Mouse (Mus musculus) liver, embryonic 14.5 days (tissue): ENCODE results near the gene Zfp593. TPM values are rescaled to one million over a fixed set of nuclear protein-coding genes. Genes with fewer than 3 reads are reported as not detected.

Source experiments
- ATAC-seq: fragments of 200-750 bp; cut with Nextera tagmentation; 2 replicates; pipeline ENCODE4 v1.8.0; 2017; ENCODE audit warnings: moderate number of reproducible peaks, mild to moderate bottlenecking, moderate library complexity; ENCODE audit not compliant: insufficient read depth
- DNase-seq, 3 experiments: peaks; one replicate each; pipeline ENCODE4 v3.0.0-alpha.2; 2012 to 2013; ENCODE audit warnings: low read depth in 3 of 3, low spot score in 3 of 3
- H3K27ac ChIP-seq: fragments of 300-500 bp; sonication (generic); 2 replicates; pipeline ENCODE4 v1.5.1; 2014; ENCODE audit warnings: moderate library complexity, mild to moderate bottlenecking, control low read depth, inconsistent platforms
- H3K27me3 ChIP-seq: fragments of 300-500 bp; sonication (generic); 2 replicates; pipeline ENCODE4 v1.6.1; 2014; ENCODE audit warnings: mild to moderate bottlenecking, low read length, moderate library complexity; ENCODE audit not compliant: control insufficient read depth, insufficient read depth
- H3K36me3 ChIP-seq: fragments of 300-500 bp; sonication (generic); replicated peaks from 2 replicates; pipeline ENCODE4 v1.6.1; 2014; ENCODE audit warnings: low read depth; ENCODE audit not compliant: control insufficient read depth, insufficient read depth
- H3K4me1 ChIP-seq, 2 experiments: fragments of 200-500 bp in 1 of 2; fragments of 300-500 bp in 1 of 2; sonication (generic) in 1 of 2; replicated peaks; 2 replicates each; pipeline ENCODE4 v1.6.1; 2012 to 2014; ENCODE audit warnings: antibody characterized with exemption in 1 of 2, inconsistent platforms in 1 of 2, low read length in 1 of 2; ENCODE audit not compliant: control insufficient read depth in 2 of 2, insufficient read depth in 2 of 2
- H3K4me2 ChIP-seq: fragments of 300-500 bp; sonication (generic); 2 replicates; pipeline ENCODE4 v1.6.1; 2014; ENCODE audit warnings: low read depth, mild to moderate bottlenecking, control low read depth, moderate library complexity
- H3K4me3 ChIP-seq, 2 experiments: fragments of 200-500 bp in 1 of 2; fragments of 300-500 bp in 1 of 2; sonication (generic) in 1 of 2; 2 replicates each; pipeline ENCODE4 v1.5.1; 2012 to 2014; ENCODE audit warnings: low read depth in 2 of 2, low read length in 2 of 2, mild to moderate bottlenecking in 2 of 2, control low read depth in 1 of 2, inconsistent platforms in 1 of 2, moderate library complexity in 1 of 2; ENCODE audit not compliant: insufficient read depth in 1 of 2
- H3K9ac ChIP-seq: fragments of 300-500 bp; sonication (generic); replicated peaks from 2 replicates; pipeline ENCODE4 v1.6.1; 2014; ENCODE audit warnings: mild to moderate bottlenecking, control low read depth, moderate library complexity
- H3K9me3 ChIP-seq: fragments of 300-500 bp; sonication (generic); 2 replicates; pipeline ENCODE4 v1.6.1; 2016; ENCODE audit warnings: low read length, mixed read lengths; ENCODE audit not compliant: control insufficient read depth
- CTCF ChIP-seq: IDR thresholded peaks from 2 replicates; pipeline ENCODE4 v1.5.1; 2016; ENCODE audit warnings: antibody characterized with exemption, low read depth, control low read depth
- EP300 ChIP-seq: IDR thresholded peaks from 2 replicates; pipeline ENCODE4 v1.6.1; 2016; ENCODE audit warnings: antibody characterized with exemption, low read depth
- WGBS: fragments of 180-500 bp; shearing (Covaris S2); extraction: QIAGEN DNeasy Blood & Tissue Kit; methylation state at CpG from one replicate; pipeline ENCODE4 v1.1.7; 2014; ENCODE audit not compliant: insufficient replicate concordance; 5-methylcytosine and 5-hydroxymethylcytosine counted together
- polyA plus RNA-seq, 2 experiments: library from polyadenylated mRNA; depleted of rRNA in 1 of 2; stranded (reverse) in 1 of 2; unstranded in 1 of 2; fragments of >200 nt; fragmentation: Nextera tagmentation in 1 of 2; extraction: Ambion mirVana in 1 of 2; gene quantifications; 2 replicates each; pipeline versions ENCODE4 v1.2.1 to v1.2.3; 2012 to 2014

The Zfp593 gene
- polyA plus RNA-seq, 2 experiments: 6.4 to 7.1 TPM

GRCm38 (mm10) chr4:134243516-134244250 is 1.7 kb downstream of the Zfp593 start, which contains the start of gene E130218I03Rik:
Gene E130218I03Rik (plus strand): TSS chr4:134243662.
- DNase-seq: no peak
- H3K4me1 ChIP-seq: peaks cover 2 to 6% of the 10 kb centered on the region in 2 experiments; a peak in 3 of 4 replicates
- peak within 1 kb of the TSS; percentile 73 to 84; a peak in 3 of 4 replicates for H3K4me3 ChIP-seq
- H3K4me2 ChIP-seq: peak within 1 kb of the TSS; percentile 93
- H3K27ac ChIP-seq: no peak within 1 kb of the TSS
- H3K36me3 ChIP-seq: no peaks in the 10 kb centered on the region
- TF ChIP-seq EP300: no peak
- no peak for TF ChIP-seq CTCF
- H3K9me3 ChIP-seq: no peaks in the 10 kb centered on the region
- H3K27me3 ChIP-seq: peaks cover 13% of the 10 kb centered on the region
- no peak within 1 kb of the TSS for H3K9ac ChIP-seq
- WGBS: 82% methylated on average over 17 of the region's 17 CpGs
- ATAC-seq: no peak

DNA sequence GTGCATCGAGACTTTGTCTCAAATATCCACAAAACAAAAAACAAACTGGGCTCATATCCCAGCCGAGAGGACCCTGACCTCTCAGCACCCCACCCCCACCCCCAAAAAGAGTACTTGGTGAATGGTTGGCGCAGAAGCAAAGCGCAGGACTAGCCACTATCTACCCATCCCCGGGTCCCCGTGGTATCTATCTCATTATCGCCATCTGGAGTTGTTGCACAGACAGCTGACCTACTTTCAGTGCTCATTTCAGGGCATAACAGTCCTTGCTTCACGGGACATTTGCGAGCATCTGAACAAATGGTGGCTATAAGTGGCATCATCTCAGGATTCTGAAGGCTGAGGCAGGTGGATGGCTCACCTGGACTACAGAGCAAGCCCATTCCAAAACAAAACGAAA is 6.7 kb downstream of the Zfp593 start:
- H3K4me2 ChIP-seq: peak overlapping the region; percentile 17; the same call in 1 of the 2 replicates
- H3K27ac ChIP-seq: no peak overlapping the region
- no peaks in the 10 kb centered on the region for H3K36me3 ChIP-seq
- no peak for DNase-seq
- no peak overlapping the region for H3K4me3 ChIP-seq
- TF ChIP-seq CTCF (no peak), EP300 (no peak)
- H3K9ac ChIP-seq: no peak overlapping the region
- H3K9me3 ChIP-seq: no peaks in the 10 kb centered on the region
- H3K27me3 ChIP-seq: peaks cover 2% of the 10 kb centered on the region; the same call in 1 of the 2 replicates
- 12% methylated on average over 10 of the region's 10 CpGs for WGBS
- peaks cover 0 to 3% of the 10 kb centered on the region in 2 experiments; a peak in 2 of 4 replicates for H3K4me1 ChIP-seq
- no peak for ATAC-seq

DNA sequence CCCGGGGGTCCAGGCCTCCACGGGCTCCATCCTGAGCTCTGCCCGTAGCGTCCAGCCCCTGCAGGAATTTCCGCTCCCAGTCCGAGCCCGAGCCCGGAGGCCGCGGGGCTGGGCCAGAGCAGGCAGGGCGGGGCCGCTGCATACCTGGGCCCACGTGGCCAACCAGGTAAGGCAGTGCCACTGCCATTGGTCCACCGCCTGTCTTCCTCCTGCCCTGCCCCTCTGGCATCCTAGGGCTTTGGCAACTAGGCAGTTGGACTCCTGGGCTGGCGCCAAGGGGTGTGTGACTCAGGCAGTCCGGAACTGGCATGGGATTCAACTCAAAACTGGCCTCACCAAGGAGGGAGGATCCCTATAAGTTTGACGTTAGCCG is 7.1 kb downstream of the Zfp593 start, which contains the start of gene Cnksr1:
Cnksr1 (minus strand) TSS at position 121 of the 373 bp plus-strand sequence.
- no peaks in the 10 kb centered on the region for H3K36me3 ChIP-seq
- TF ChIP-seq EP300 (no peak), CTCF (no peak)
- 6% methylated on average over 18 of the region's 18 CpGs for WGBS
- H3K4me3 ChIP-seq: no peak within 1 kb of the TSS
- peak within 1 kb of the TSS; percentile 17; the same call in 1 of the 2 replicates for H3K4me2 ChIP-seq
- H3K27ac ChIP-seq: no peak within 1 kb of the TSS
- no peak within 1 kb of the TSS for H3K9ac ChIP-seq
- peaks cover 2% of the 10 kb centered on the region; the same call in 1 of the 2 replicates for H3K27me3 ChIP-seq
- H3K9me3 ChIP-seq: no peaks in the 10 kb centered on the region
- DNase-seq (no peak), ATAC-seq (no peak)
- H3K4me1 ChIP-seq: peaks cover 0 to 3% of the 10 kb centered on the region in 2 experiments; a peak in 2 of 4 replicates

DNA sequence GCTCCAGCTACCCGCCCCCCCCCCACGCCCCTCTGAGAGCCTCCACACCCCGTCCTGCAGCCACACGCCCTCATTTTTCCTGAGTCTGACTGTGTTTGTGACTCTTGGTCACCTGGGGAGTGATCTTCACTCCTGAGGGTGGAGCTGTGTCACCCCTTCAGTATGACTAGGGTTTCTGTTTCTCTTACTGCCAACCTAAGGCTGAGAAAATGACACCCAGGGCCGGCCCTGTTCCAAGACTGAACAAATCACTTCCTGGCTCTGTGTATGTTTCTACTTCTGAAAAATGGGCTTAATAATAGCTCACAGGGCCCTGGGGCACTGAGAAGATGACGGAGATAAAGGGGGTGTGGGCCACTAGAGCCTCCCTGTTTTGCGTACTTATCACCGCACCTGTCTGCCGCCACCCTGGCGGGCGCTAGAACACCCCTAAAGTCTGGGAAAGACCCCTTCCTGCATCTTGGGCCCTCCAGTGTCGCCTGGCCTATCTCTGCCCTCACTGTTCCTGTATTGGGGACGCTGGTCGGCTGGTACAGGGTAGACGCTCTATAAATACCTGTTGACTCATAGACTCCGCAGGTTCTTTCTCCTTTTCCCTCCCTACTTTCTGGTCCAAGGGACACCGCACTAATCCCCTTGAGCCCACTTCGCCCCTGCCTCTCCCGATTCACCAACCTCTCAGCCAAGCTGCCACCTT is 7.7 kb downstream of the Zfp593 start:
- Histone ChIP-seq H3K36me3 (no peaks in the 10 kb centered on the region), H3K27me3 (peaks cover 2% of the 10 kb centered on the region; the same call in 1 of the 2 replicates), H3K27ac (no peak overlapping the region), H3K4me3 (no peak overlapping the region), H3K9me3 (no peaks in the 10 kb centered on the region), H3K4me1 (peaks cover 0 to 3% of the 10 kb centered on the region in 2 experiments; a peak in 2 of 4 replicates), H3K4me2 (peak overlapping the region; percentile 9; the same call in 1 of the 2 replicates), H3K9ac (no peak overlapping the region)
- no peak for DNase-seq
- TF ChIP-seq EP300 (no peak), CTCF (no peak)
- 24% methylated on average over 19 of the region's 19 CpGs for WGBS
- no peak for ATAC-seq

DNA sequence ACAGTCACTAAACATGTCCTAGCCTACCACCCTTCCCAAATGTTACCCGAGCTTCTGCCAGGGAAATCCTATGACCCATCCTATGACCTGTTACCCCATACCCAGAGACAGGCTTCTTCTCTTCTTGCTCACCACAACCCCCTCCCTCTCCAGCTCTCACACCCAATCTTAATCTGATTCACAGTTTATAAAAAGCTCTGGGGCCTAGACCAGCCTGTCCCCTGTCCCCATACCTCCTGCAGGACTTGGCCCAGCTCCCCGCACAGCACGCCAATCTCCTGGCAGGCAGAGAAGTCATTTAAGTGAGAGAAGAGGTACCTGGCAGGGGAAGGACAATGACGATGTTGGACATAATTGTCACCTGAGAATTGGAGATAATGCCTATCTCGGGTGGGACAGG is 10.5 kb downstream of the Zfp593 start:
- Histone ChIP-seq H3K4me2 (no peak overlapping the region), H3K9me3 (no peaks in the 10 kb centered on the region), H3K4me1 (peaks cover 0 to 3% of the 10 kb centered on the region in 2 experiments; a peak in 2 of 4 replicates), H3K9ac (no peak overlapping the region), H3K27ac (no peak overlapping the region), H3K27me3 (peaks cover 2% of the 10 kb centered on the region; the same call in 1 of the 2 replicates), H3K36me3 (no peaks in the 10 kb centered on the region), H3K4me3 (no peak overlapping the region)
- no peak for DNase-seq
- no peak for ATAC-seq
- TF ChIP-seq CTCF: no peak
- TF ChIP-seq EP300: no peak
- 48% methylated on average over 5 of the region's 5 CpGs for WGBS
